Mouse (Mus musculus): ENCODE results near the gene Filip1l.

The Filip1l gene

DNA sequence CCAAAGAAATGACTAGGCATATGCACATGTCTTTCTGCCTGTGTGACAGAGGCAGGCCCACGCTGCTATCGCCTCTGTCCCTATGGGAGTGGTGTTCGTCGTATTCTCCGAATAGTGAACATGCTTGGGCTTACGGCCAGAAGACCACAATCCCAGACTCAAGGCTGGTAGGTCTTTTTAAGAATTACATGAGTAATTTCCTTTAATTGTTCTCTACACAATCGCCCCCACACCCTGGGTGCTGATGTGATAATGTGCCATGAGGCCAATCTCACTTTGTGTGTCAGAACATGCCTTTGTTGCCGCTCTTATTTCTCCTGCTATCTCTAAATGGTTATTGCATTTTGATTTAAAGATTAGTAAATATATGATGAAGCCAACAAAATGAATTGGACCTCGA lies 132.4 kb downstream of the Filip1l start:
- no peak for DNase-seq

DNA sequence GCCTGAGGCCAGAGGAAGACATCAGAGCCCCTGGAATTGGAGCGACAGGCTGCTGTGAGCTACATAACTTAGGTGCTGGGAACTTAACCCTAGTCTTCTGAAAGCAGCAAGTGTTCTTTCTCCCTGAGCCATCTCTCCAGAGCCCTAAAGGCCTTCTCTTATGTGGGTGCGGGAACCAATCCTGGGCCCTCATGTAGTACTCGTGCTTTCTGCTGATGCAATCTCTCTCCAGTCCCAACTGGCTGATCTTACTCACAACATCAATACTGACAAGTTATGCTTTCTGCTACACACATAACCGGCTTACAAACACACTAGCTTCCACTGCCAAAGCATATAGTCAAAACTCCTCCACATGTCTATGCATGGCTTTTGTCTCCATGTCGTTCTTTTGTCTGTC lies 133.4 kb downstream of the Filip1l start:
- no peak for DNase-seq

- no peak for DNase-seq
Measured at GRCm38 (mm10) chr16:57488661-57489060, 135.8 kb downstream of the Filip1l start.

DNA sequence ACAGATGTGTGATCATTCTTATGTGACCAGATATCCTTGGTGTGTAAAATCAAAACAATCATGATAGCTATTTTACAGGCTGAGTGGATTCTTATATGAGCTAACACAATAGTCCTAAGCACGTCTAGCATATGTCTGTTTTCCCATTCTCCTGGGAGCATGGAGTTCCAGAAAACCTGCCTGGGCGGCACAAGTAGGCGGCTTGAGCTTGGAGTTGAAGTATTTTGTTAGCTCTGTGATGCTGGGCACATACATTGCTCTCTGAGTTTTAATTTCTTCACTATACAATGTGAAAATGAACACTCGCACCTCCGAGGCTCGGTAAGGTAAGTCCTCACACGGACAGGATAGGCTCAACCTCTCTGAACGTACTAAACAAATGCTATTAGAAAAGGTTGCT lies 137.8 kb downstream of the Filip1l start:
- DNase-seq: no peak

GRCm38 (mm10) chr16:57491853-57492252 lies 139.0 kb downstream of the Filip1l start:
- no peak for DNase-seq

GRCm38 (mm10) chr16:57495476-57496203 lies 142.7 kb downstream of the Filip1l start:
- peak; percentile 14 for DNase-seq

GRCm38 (mm10) chr16:57496437-57497173 lies 143.7 kb downstream of the Filip1l start:
- DNase-seq: no peak

DNA sequence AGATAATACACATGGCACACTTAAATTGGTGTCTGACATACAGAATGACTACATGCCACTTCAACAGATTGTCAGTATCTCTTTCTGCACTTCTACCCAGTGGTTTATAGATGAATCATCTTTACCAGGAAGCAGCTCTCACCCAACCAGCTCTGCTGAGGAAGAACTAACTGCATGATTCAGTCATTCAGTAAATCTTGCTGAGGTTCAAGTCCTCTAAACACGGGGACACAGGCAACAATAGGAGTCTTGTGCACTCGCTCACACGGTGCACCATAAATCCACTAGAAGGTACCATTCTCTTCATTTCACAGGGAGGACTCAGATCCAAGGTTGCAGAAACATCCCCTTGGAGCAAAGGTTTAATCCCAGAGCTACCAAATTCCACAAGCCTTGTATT lies 148.0 kb downstream of the Filip1l start:
- DNase-seq: no peak

- DNase-seq: no peak
Measured at GRCm38 (mm10) chr16:57502230-57502629, 149.3 kb downstream of the Filip1l start.

DNA sequence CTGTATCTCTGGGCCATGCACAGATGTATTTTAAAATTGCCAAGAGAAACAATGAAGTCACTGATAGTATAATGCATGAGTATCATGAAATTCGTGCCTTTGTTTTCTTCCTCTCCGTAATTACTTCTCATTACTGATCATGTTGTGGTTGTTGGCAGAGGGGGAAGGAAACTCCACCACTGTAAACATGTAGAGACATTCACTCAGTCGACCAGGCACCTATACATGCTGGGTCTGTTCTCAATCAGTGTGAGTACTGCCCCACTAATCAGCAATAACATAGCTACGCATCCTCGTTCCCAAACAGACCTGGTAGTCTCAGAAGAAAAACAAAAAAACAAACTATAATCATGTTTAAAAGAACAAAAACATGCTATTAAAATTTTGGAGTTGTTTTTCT lies 149.9 kb downstream of the Filip1l start:
- no peak for DNase-seq

GRCm38 (mm10) chr16:57504728-57505127 lies 151.8 kb downstream of the Filip1l start:
- DNase-seq: no peak

GRCm38 (mm10) chr16:57506133-57506532 lies 153.2 kb downstream of the Filip1l start:
- no peak for DNase-seq

GRCm38 (mm10) chr16:57508351-57508750 lies 155.5 kb downstream of the Filip1l start:
- DNase-seq: no peak

DNA sequence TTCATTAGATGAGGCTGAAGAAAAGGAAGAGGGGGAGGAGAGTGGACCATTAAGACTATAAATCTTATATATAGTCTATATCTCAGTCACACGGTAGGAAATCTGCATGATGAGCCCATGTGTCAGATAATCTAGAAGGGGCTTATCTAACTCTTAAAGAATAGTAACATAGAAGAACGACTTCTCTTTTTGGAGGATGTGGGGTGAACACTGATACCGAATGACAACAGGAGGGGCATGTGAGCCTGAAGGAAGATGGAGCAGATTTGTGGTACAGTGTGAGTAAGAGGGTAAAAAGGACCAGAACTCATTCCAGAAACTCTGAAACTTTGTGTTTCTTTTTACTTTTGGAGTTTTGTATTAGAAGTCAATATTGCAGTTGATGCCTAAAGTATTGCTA lies 156.2 kb downstream of the Filip1l start:
- no peak for DNase-seq

DNA sequence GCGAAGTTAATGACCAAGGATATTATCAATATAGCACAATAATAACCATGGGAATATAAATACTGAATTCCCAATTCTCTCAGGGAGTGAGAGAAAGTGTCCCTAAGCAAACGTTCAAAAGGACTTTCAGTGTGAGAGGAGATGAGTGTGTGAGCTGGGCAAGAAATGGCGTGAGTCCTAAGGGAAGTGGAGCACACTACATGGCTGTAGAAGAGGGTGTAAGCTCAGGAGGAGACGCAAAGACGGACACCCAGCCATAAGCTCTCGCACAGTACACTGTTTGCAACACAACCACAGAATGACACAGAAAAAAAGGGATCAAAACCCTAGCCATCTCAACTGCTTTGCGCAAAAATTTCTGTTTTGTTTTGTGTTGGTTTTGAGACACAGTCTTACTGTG lies 160.7 kb downstream of the Filip1l start:
- DNase-seq: no peak

GRCm38 (mm10) chr16:57514371-57514770 lies 161.5 kb downstream of the Filip1l start:
- no peak for DNase-seq

GRCm38 (mm10) chr16:57515636-57516035 lies 162.7 kb downstream of the Filip1l start:
- DNase-seq: no peak

GRCm38 (mm10) chr16:57525046-57525445 lies 172.2 kb downstream of the Filip1l start:
- DNase-seq: no peak

- no peak for DNase-seq
Measured at GRCm38 (mm10) chr16:57525476-57525875, 172.6 kb downstream of the Filip1l start.

DNA sequence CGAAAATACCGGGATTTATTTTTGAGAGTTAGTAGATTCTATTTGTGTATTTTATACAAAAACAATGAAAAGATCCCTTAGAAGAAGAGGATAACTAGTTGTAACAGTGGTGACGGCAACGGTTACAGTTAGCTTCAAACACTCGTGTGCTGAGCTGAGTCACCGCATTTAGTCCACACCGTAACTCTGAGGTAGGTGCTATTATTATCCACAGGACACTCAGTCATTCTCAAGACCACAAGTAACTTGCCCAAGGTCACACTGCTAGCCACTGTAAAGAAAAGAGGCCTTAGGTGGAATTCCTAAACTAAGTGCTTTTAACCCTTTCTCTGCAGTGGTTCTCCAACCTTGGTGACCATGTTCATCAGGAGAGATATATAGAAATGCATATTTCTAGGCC lies 174.0 kb downstream of the Filip1l start:
- no peak for DNase-seq

DNA sequence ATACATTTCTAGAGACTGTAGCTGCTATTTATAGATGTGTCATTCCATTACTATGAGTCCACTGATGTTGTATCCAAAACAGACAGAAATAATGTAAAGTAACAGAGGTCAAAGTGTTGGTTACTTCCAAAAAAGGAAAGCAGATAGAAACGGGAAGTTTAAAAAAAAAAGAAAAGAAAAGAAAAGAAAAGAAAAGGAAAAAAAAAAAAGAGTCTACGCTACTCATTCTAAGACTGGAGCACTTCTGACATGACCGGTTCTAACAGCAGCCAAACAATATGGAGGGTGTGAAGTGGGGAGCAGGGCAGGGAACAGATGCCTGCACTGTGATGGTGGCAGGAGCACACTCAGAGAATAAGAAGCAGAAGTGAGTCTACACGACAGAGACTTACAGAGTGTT lies 175.6 kb downstream of the Filip1l start:
- DNase-seq: no peak

DNA sequence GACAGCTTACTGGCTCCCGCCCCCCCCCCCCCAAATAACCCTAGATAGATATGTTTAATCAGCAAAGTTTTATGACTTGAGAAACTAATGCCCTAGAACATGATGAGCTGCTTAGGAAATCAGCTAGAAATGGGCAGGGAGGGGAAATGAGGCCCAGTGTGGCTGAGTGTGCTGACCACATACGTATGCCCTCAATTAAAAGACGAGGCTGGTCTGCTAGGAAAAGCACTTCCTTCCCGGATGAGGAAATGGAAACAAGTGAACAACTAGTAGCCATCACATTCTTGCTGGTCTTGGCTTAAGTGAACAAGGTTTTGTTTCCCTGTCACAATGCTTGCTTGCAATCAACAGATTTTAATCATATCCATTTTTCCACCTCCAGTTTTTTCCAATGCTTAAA lies 177.7 kb downstream of the Filip1l start:
- no peak for DNase-seq

DNA sequence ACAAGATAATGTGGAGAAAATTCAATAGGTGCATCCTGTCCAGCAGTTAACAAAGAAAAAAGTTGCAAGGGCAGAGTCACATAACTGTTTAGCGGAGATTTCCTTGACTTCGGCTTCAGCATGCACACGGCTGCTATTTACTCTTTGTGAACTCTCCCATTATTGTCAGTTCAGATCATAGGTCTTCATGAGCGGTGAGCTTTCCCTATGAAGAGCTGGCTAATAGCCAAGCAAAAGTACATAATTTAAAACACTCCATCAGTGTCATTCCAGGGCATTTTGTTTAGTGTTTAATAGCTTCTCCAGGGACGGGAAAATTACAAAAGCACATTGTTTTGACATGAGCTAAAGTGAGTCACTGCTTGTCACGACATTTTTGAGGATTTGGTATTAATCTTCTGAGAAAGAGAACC lies 179.2 kb downstream of the Filip1l start:
- DNase-seq: no peak

DNA sequence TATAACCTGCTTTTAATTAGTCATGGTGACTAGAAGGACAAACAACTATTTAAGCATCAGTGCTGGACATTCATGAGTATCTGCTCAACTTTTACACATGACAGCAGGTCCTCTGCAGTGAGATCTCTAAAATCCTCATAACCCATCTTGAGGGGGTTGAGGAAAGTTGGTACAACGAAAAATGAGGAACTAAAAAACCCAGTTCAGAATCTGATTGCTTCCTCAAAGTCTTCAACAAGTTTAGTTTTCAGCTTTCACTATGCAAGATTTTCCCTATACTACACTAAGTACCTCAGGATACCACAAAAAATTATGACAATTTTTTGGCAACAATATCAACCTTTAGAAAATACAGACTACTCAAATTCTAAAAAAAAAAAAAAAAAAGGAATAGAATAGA lies 181.5 kb downstream of the Filip1l start:
- DNase-seq: no peak

DNA sequence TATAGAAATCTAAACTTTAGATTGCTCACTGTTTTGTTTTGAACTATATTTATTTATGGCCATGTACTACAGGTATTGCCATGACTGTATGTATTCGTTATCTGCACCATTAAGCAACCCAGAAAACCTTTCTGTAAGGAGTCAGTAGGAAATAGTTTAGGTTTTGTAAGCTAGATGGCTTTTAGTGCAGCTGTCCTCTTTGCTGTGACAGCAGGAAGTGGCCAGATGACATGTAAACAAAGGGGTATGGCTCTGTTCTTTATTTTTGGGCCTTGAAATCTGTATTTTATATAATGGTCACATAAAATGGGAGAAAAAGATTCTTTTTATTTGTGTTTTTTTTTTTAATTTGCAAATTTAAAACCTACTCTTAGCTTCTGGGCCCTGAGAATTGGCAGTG lies 181.9 kb downstream of the Filip1l start:
- no peak for DNase-seq

All from thymus, postnatal 25 days (tissue).